Mouse (Mus musculus): ENCODE measurements around the gene Ifna7. TPM values are rescaled to one million over a fixed set of nuclear protein-coding genes. Genes with fewer than 3 reads are reported as not detected.
A peak's percentile ranks its signal among the peaks of the same experiment; 100 is the strongest.
"Not testable (repeated sequence)": the region's sequence is repeated elsewhere in the genome, so short reads cannot be mapped to it uniquely, and the experiment has no call there.

Gene Ifna7
- total RNA-seq, 2 experiments from 2014 or later = not detected

- not testable (repeated sequence) for ATAC-seq (replicated peaks; ENCODE audit: low FRiP score, low TSS enrichment, poor library complexity, severe bottlenecking)
Measured at GRCm38 (mm10) chr4:88835225-88835624, 19.2 kb downstream of the Ifna7 start, which contains the start of gene Ifna5. Gene Ifna5 (plus strand): TSS chr4:88835525.

- ATAC-seq (replicated peaks; ENCODE audit: low FRiP score, low TSS enrichment, poor library complexity, severe bottlenecking) = no peak
Measured at GRCm38 (mm10) chr4:88838828-88839227, 22.8 kb downstream of the Ifna7 start.

GRCm38 (mm10) chr4:88840058-88840457, 24.0 kb downstream of the Ifna7 start:
- ATAC-seq (replicated peaks; ENCODE audit: low FRiP score, low TSS enrichment, poor library complexity, severe bottlenecking) = no peak

GRCm38 (mm10) chr4:88841438-88841911, 25.4 kb downstream of the Ifna7 start, which contains the start of gene Ifna4:
Gene Ifna4 (plus strand): TSS chr4:88841861.
- no peak for ATAC-seq (replicated peaks; ENCODE audit: low FRiP score, low TSS enrichment, poor library complexity, severe bottlenecking)

GRCm38 (mm10) chr4:88845334-88845733, 29.3 kb downstream of the Ifna7 start:
- no peak for ATAC-seq (replicated peaks; ENCODE audit: low FRiP score, low TSS enrichment, poor library complexity, severe bottlenecking)

GRCm38 (mm10) chr4:88849698-88850097, 33.7 kb downstream of the Ifna7 start, which contains the start of gene Ifna1:
Gene Ifna1 (plus strand): TSS chr4:88850087.
- ATAC-seq (replicated peaks; ENCODE audit: low FRiP score, low TSS enrichment, poor library complexity, severe bottlenecking) = no peak

- ATAC-seq (replicated peaks; ENCODE audit: low FRiP score, low TSS enrichment, poor library complexity, severe bottlenecking) = no peak
Measured at GRCm38 (mm10) chr4:88851026-88851763, 35.2 kb downstream of the Ifna7 start.

- ATAC-seq (replicated peaks; ENCODE audit: low FRiP score, low TSS enrichment, poor library complexity, severe bottlenecking) = no peak
Measured at GRCm38 (mm10) chr4:88859214-88859613, 43.2 kb downstream of the Ifna7 start.

GRCm38 (mm10) chr4:88863309-88863708, 47.3 kb downstream of the Ifna7 start:
- ATAC-seq (replicated peaks; ENCODE audit: low FRiP score, low TSS enrichment, poor library complexity, severe bottlenecking) = no peak

- peak; percentile 76 for ATAC-seq (replicated peaks; ENCODE audit: low FRiP score, low TSS enrichment, poor library complexity, severe bottlenecking)
Measured at GRCm38 (mm10) chr4:88864599-88864998, 48.6 kb downstream of the Ifna7 start.

GRCm38 (mm10) chr4:88865011-88865569, 49.1 kb downstream of the Ifna7 start:
- ATAC-seq (replicated peaks; ENCODE audit: low FRiP score, low TSS enrichment, poor library complexity, severe bottlenecking) = no peak

Other genes starting within 250 kb of the Ifna7 start
- not detected in 2 replicates for gene Ifna14, start 244.4 kb upstream of the Ifna7 start, total RNA-seq (2014; fragmentation: Nextera tagmentation)
- gene Ifna14, start 244.4 kb upstream of the Ifna7 start, total RNA-seq (2017) = not detected in 2 replicates
- not detected in 2 replicates for gene Ifna9, start 223.8 kb upstream of the Ifna7 start, total RNA-seq (2014; fragmentation: Nextera tagmentation)
- gene Ifna9, start 223.8 kb upstream of the Ifna7 start, total RNA-seq (2017) = not detected in 2 replicates
- not detected in 2 replicates for gene Ifna12, start 212.9 kb upstream of the Ifna7 start, total RNA-seq (2014; fragmentation: Nextera tagmentation)
- gene Ifna12, start 212.9 kb upstream of the Ifna7 start, total RNA-seq (2017) = not detected in 2 replicates
- gene C87499, start 181.8 kb upstream of the Ifna7 start, total RNA-seq (2014; fragmentation: Nextera tagmentation) = not detected in 2 replicates
- gene C87499, start 181.8 kb upstream of the Ifna7 start, total RNA-seq (2017) = not detected in 2 replicates
- gene Ifna13, start 171.8 kb upstream of the Ifna7 start, total RNA-seq (2014; fragmentation: Nextera tagmentation) = not detected in 2 replicates
- gene Ifna13, start 171.8 kb upstream of the Ifna7 start, total RNA-seq (2017) = not detected in 2 replicates
- not detected in 2 replicates for gene Ifna16, start 139.3 kb upstream of the Ifna7 start, total RNA-seq (2014; fragmentation: Nextera tagmentation)
- gene Ifna16, start 139.3 kb upstream of the Ifna7 start, total RNA-seq (2017) = not detected in 2 replicates
- gene Ifna2, start 132.3 kb upstream of the Ifna7 start, total RNA-seq (2014; fragmentation: Nextera tagmentation) = not detected in 2 replicates
- gene Ifna2, start 132.3 kb upstream of the Ifna7 start, total RNA-seq (2017) = not detected in 2 replicates
- not detected in 2 replicates for gene Ifnab, start 124.9 kb upstream of the Ifna7 start, total RNA-seq (2014; fragmentation: Nextera tagmentation)
- not detected in 2 replicates for gene Ifnab, start 124.9 kb upstream of the Ifna7 start, total RNA-seq (2017)
- not detected in 2 replicates for gene Gm26566, start 94.4 kb upstream of the Ifna7 start, total RNA-seq (2014; fragmentation: Nextera tagmentation)
- gene Gm26566, start 94.4 kb upstream of the Ifna7 start, total RNA-seq (2017) = 1.1 and 1.5 TPM in 2 replicates
- gene Klhl9, start 93.8 kb upstream of the Ifna7 start, total RNA-seq (2014; fragmentation: Nextera tagmentation) = 37.1 and 50.0 TPM in 2 replicates
- 67.3 and 88.5 TPM in 2 replicates for gene Klhl9, start 93.8 kb upstream of the Ifna7 start, total RNA-seq (2017)
- gene Gm13271, start 61.4 kb upstream of the Ifna7 start, total RNA-seq (2014; fragmentation: Nextera tagmentation) = not detected in 2 replicates
- gene Gm13271, start 61.4 kb upstream of the Ifna7 start, total RNA-seq (2017) = not detected in 2 replicates
- gene Gm13283, start 56.1 kb upstream of the Ifna7 start, total RNA-seq (2014; fragmentation: Nextera tagmentation) = not detected in 2 replicates
- not detected in 2 replicates for gene Gm13283, start 56.1 kb upstream of the Ifna7 start, total RNA-seq (2017)
- not detected in 2 replicates for gene Gm13290, start 42.4 kb upstream of the Ifna7 start, total RNA-seq (2014; fragmentation: Nextera tagmentation)
- gene Gm13290, start 42.4 kb upstream of the Ifna7 start, total RNA-seq (2017) = not detected in 2 replicates
- gene Gm13289, start 39.3 kb upstream of the Ifna7 start, total RNA-seq (2014; fragmentation: Nextera tagmentation) = not detected in 2 replicates
- gene Gm13289, start 39.3 kb upstream of the Ifna7 start, total RNA-seq (2017) = not detected in 2 replicates
- not detected in 2 replicates for gene Gm13272, start 36.4 kb upstream of the Ifna7 start, total RNA-seq (2014; fragmentation: Nextera tagmentation)
- gene Gm13272, start 36.4 kb upstream of the Ifna7 start, total RNA-seq (2017) = not detected in 2 replicates
- gene Ifnz, start 34.1 kb upstream of the Ifna7 start, total RNA-seq (2014; fragmentation: Nextera tagmentation) = 0.57 TPM in 1 of 2 replicates, not detected in the other
- 0.11 TPM in 1 of 2 replicates, not detected in the other for gene Ifnz, start 34.1 kb upstream of the Ifna7 start, total RNA-seq (2017)
- gene Gm13276, start 30.5 kb upstream of the Ifna7 start, total RNA-seq (2014; fragmentation: Nextera tagmentation) = not detected in 2 replicates
- 1.6 TPM in 1 of 2 replicates, not detected in the other for gene Gm13276, start 30.5 kb upstream of the Ifna7 start, total RNA-seq (2017)
- gene Gm13277, start 27.6 kb upstream of the Ifna7 start, total RNA-seq (2014; fragmentation: Nextera tagmentation) = not detected in 2 replicates
- gene Gm13277, start 27.6 kb upstream of the Ifna7 start, total RNA-seq (2017) = not detected in 2 replicates
- not detected in 2 replicates for gene Gm13278, start 24.7 kb upstream of the Ifna7 start, total RNA-seq (2014; fragmentation: Nextera tagmentation)
- gene Gm13278, start 24.7 kb upstream of the Ifna7 start, total RNA-seq (2017) = not detected in 2 replicates
- gene Gm13275, start 21.7 kb upstream of the Ifna7 start, total RNA-seq (2014; fragmentation: Nextera tagmentation) = not detected in 2 replicates
- gene Gm13275, start 21.7 kb upstream of the Ifna7 start, total RNA-seq (2017) = not detected in 2 replicates
- not detected in 2 replicates for gene Gm13279, start 18.8 kb upstream of the Ifna7 start, total RNA-seq (2014; fragmentation: Nextera tagmentation)
- gene Gm13279, start 18.8 kb upstream of the Ifna7 start, total RNA-seq (2017) = not detected in 2 replicates
- not detected in 2 replicates for gene Gm13285, start 16.6 kb upstream of the Ifna7 start, total RNA-seq (2014; fragmentation: Nextera tagmentation)
- gene Gm13285, start 16.6 kb upstream of the Ifna7 start, total RNA-seq (2017) = not detected in 2 replicates
- gene Gm13287, start 13.0 kb upstream of the Ifna7 start, total RNA-seq (2014; fragmentation: Nextera tagmentation) = not detected in 2 replicates
- not detected in 2 replicates for gene Gm13287, start 13.0 kb upstream of the Ifna7 start, total RNA-seq (2017)
- not detected in 2 replicates for gene Gm13288, start 10.7 kb upstream of the Ifna7 start, total RNA-seq (2014; fragmentation: Nextera tagmentation)
- 1.2 TPM in 1 of 2 replicates, not detected in the other for gene Gm13288, start 10.7 kb upstream of the Ifna7 start, total RNA-seq (2017)
- gene Ifna11, start 3.7 kb downstream of the Ifna7 start, total RNA-seq (2014; fragmentation: Nextera tagmentation) = not detected in 2 replicates
- not detected in 2 replicates for gene Ifna11, start 3.7 kb downstream of the Ifna7 start, total RNA-seq (2017)
- not detected in 2 replicates for gene Ifna6, start 11.2 kb downstream of the Ifna7 start, total RNA-seq (2014; fragmentation: Nextera tagmentation)
- gene Ifna6, start 11.2 kb downstream of the Ifna7 start, total RNA-seq (2017) = not detected in 2 replicates
- not detected in 2 replicates for gene Ifna5, start 19.3 kb downstream of the Ifna7 start, total RNA-seq (2014; fragmentation: Nextera tagmentation)
- not detected in 2 replicates for gene Ifna5, start 19.3 kb downstream of the Ifna7 start, total RNA-seq (2017)
- gene Ifna4, start 25.6 kb downstream of the Ifna7 start, total RNA-seq (2014; fragmentation: Nextera tagmentation) = not detected in 2 replicates
- gene Ifna4, start 25.6 kb downstream of the Ifna7 start, total RNA-seq (2017) = not detected in 2 replicates
- not detected in 2 replicates for gene Ifna1, start 33.9 kb downstream of the Ifna7 start, total RNA-seq (2014; fragmentation: Nextera tagmentation)
- gene Ifna1, start 33.9 kb downstream of the Ifna7 start, total RNA-seq (2017) = not detected in 2 replicates
- gene Ifne, start 64.0 kb downstream of the Ifna7 start, total RNA-seq (2014; fragmentation: Nextera tagmentation) = not detected in 2 replicates
- not detected in 2 replicates for gene Ifne, start 64.0 kb downstream of the Ifna7 start, total RNA-seq (2017)

Data from megakaryocyte-erythroid progenitor cell, adult 5-6 weeks (primary cell).